Mouse (Mus musculus) adrenal gland, postnatal 4 days (tissue): ENCODE data around the gene Mrpl54. TPM values are rescaled to one million over a fixed set of nuclear protein-coding genes. Genes with fewer than 3 reads are reported as not detected.
"Not testable (repeated sequence)": the region's sequence is repeated elsewhere in the genome, so short reads cannot be mapped to it uniquely, and the experiment has no call there.

Experiments
- DNase-seq, 2 experiments: peaks; one replicate each; pipeline ENCODE4 v3.0.0; 2021 to 2022; ENCODE audit warnings: low spot score in 2 of 2, mixed read lengths in 2 of 2
- microRNA-seq: library from miRNA; unstranded; fragments of <30 nt; microRNA quantifications from one replicate; pipeline ENCODE4 v1.2.0, GENCODE M21; 2021
- total RNA-seq, 2 experiments: library from RNA; stranded (reverse); gene quantifications; 2 replicates each; pipeline ENCODE4 v1.2.3; 2021

Gene Mrpl54
- total RNA-seq, 2 experiments from 2014 or later: 107 to 108 TPM

DNA sequence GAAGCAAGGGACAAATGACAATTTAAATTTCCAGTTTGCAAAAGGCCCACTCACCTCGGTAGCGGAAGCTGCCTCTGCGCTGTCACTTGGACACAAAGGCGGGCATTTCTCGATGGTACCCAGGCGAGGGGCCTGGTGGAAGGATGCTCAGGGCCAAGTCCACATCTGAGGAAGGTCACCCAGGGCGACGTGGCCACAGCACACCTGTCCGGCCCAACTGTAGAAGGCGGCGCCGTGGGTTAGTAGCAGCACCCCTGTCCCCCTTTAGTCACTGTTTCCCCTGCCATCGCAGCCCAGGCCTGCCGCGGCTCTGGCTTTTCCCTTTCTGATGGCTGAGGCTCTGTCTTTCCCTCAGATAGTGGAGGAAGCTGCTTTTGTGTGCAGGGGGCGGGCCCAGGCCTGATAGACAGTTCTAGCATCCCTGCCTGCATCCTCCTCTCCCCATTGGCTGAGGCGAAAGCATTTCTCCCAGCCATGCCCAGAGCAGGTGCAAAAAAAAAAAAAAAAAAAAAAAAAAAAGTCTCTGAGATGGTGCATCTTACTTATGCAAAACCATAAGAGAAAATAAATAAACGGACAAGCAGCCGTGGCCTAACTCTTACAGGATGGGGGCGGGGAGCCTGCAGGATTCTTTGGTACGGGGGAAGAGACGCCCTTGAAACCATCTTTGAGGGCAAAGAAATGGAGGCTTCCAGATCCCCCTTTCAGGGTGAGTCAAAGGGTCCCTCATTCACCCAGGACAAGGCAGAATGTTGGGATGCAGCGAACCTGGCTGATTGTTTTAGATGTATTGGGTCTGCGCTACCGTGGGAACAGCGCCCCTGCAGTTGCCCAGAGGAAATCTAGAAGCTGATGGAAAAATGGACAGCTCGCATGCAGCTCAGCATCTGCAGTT is 36.0 kb downstream of the Mrpl54 start, which contains the start of gene Atcay:
Gene Atcay, minus strand, starts transcription at position 396 of the 895 bp plus-strand sequence.
- DNase-seq: no peak

- DNase-seq: no peak
Observed at GRCm38 (mm10) chr10:81229735-81230437, 36.8 kb downstream of the Mrpl54 start.

DNA sequence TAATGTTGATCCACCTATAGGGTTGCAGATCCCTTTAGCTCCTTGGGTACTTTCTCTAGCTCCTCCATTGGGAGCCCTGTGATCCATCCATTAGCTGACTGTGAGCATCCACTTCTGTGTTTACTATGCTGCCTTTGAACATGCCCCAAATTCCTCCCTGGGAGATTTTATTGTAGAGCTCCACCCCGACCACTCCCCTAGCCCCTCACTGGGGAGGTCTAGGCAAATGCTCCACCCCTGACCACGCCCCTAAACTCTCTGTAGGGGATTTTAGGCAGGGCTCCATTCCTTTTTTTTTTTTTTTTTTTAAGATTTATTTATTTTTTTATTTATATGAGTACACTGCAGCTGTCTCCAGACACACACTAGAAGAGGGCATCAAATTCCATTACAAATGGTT is 43.0 kb downstream of the Mrpl54 start:
- not testable (repeated sequence) for DNase-seq

DNA sequence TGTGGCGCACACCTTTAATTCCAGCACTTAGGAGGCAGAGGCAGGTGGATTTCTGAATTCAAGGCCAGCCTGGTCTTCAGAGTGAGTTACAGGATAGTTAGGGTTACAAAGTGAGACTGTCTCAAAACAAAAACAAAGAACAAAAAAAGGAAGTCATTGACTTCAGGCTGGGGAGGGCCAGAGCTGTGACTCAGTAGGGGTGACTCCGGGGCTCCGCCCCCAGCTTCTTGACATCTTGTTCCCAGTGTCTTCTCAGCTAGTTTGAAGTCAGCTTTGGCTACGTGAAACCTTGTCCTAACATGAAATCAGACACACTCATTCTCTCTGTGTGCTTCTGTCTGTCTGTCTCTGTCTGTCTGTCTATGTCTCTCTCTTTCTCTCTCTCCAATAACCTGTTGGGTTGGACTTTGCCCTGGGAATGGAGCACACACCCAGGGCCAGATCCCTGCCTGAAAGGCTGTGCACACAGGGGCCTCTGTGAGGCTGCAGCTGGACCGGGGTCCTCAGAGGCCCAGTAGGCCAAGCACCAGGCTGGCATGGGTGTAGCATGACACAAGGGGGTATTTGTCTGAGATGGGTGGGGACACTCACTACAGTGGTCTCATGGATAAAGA is 45.2 kb downstream of the Mrpl54 start:
- DNase-seq: no peak

DNA sequence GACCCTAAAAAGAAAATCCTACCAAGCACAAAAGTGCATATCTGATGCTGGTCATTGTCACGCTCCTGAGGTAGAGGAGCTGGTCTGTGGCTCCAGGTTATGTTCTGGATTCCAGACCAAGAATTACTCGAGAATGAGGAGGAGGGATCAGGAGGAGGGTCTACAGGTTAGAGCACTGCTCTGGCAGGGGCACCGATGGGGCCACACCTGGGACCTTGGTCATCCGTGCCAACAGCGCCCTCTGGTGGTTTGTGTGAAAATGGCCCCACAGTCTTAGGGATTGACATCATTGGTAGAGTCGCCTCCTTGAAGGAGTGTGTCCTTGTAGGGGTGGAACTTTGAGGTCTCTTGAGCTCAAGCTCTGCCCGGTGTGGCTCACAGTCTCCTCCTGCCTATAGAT is 48.8 kb downstream of the Mrpl54 start:
- peak in 1 of 2 experiments; percentile 33 for DNase-seq

- not testable (repeated sequence) for DNase-seq
Observed at GRCm38 (mm10) chr10:81217267-81217666, 49.5 kb downstream of the Mrpl54 start.

DNA sequence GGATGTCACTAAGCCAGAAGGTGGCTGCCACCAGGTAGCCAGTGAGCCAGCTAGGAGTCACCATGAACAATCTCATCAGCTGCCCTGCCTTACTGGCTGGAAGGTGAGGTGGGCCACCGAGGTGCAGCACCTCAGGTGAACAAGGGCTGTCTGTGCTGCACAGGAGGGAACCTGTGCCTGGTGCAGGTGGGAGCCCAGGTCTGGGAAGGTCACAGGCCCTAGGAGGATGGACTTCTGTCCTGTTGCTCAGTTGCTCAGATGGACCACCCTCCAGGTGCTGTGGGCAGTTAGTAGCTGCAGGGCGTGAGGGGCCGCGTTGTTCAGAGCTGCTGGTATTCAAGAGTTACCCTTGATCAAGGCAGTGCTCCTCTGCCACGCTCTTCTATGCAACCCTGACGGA is 49.9 kb downstream of the Mrpl54 start:
- DNase-seq: no peak

DNA sequence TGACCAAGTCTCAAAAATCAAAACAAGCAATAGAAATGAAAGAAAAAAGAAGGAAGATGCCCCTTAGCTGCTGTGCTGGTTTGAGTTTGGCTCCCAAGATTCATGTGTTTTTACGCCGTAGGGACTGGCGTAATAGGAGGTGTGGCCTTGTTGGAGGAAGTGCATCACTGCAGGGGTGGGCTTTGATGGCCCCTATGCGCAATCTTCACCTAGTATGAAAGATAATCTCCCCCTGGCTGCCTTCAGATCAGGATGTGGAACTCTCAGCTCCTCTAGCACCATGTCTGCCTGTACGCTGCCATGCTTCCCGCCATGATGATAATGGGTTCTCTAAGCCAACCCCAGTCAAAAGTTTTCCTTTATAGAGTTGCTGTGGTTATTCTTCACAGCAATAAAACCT is 50.5 kb downstream of the Mrpl54 start:
- DNase-seq: no peak

Small RNA genes lying within 50 kb of the gene (microRNA-seq; reads per million reads assigned to microRNA genes)
- 5.8 reads per million, percentile 16 among the genes with 10 or more reads in this experiment for gene Mir3057

Other genes starting within 250 kb of the Mrpl54 start
- 1 to 10 TPM; 2.9 to 3.5 TPM for gene Diras1, start 241.3 kb downstream of the Mrpl54 start, total RNA-seq
- gene Slc39a3, start 229.5 kb downstream of the Mrpl54 start, total RNA-seq: 10 to 100 TPM; 32.9 to 36.3 TPM
- gene Sgta, start 206.8 kb downstream of the Mrpl54 start, total RNA-seq: 100 to 1,000 TPM; 158 to 163 TPM
- gene Thop1, start 196.9 kb downstream of the Mrpl54 start, total RNA-seq: 10 to 100 TPM; 39.1 to 46.7 TPM
- 10 to 100 TPM in 1 of 2 experiments, 1 to 10 TPM in 1; 2.3 to 16.6 TPM for gene Creb3l3, start 168.1 kb downstream of the Mrpl54 start, total RNA-seq
- gene Map2k2, start 161.0 kb downstream of the Mrpl54 start, total RNA-seq: 100 to 1,000 TPM; 149 to 157 TPM
- gene Zbtb7a, start 131.7 kb downstream of the Mrpl54 start, total RNA-seq: 10 to 100 TPM; 71.8 to 76.6 TPM
- gene Pias4, start 99.0 kb downstream of the Mrpl54 start, total RNA-seq: 10 to 100 TPM; 34.0 to 34.4 TPM
- 1,000 to 10,000 TPM; 1,728 to 1,734 TPM for gene Eef2, start 90.3 kb downstream of the Mrpl54 start, total RNA-seq
- gene Dapk3, start 83.9 kb downstream of the Mrpl54 start, total RNA-seq: 10 to 100 TPM; 53.4 to 63.6 TPM
- gene 4930442H23Rik, start 83.1 kb downstream of the Mrpl54 start, total RNA-seq: not detected
- gene Nmrk2, start 64.9 kb downstream of the Mrpl54 start, total RNA-seq: under 1 TPM in 1 of 2 experiments, not detected in 1; 0.20 TPM
- 1 to 10 TPM; 5.3 to 5.4 TPM for gene Atcay, start 36.1 kb downstream of the Mrpl54 start, total RNA-seq
- 10 to 100 TPM; 20.9 to 21.7 TPM for gene Zfr2, start 33.8 kb downstream of the Mrpl54 start, total RNA-seq
- gene Matk, start 14.0 kb downstream of the Mrpl54 start, total RNA-seq: 1 to 10 TPM; 2.9 to 3.0 TPM
- 10 to 100 TPM; 47.8 to 49.5 TPM for gene Apba3, start within 50 bp of the Mrpl54 start, total RNA-seq
- gene Tjp3, start 24.6 kb upstream of the Mrpl54 start, total RNA-seq: 1 to 10 TPM; 1.8 to 3.1 TPM
- 10 to 100 TPM; 65.2 to 71.1 TPM for gene Pip5k1c, start 26.0 kb upstream of the Mrpl54 start, total RNA-seq
- 10 to 100 TPM; 43.8 to 44.4 TPM for gene Cactin, start 54.2 kb upstream of the Mrpl54 start, total RNA-seq
- 10 to 100 TPM; 27.3 to 30.6 TPM for gene Tbxa2r, start 61.8 kb upstream of the Mrpl54 start, total RNA-seq
- gene Gipc3, start 76.3 kb upstream of the Mrpl54 start, total RNA-seq: 1 to 10 TPM; 2.3 to 2.6 TPM
- 100 to 1,000 TPM; 107 to 108 TPM for gene Hmg20b, start 83.5 kb upstream of the Mrpl54 start, total RNA-seq
- gene Mfsd12, start 90.6 kb upstream of the Mrpl54 start, total RNA-seq: 10 to 100 TPM; 21.2 to 22.0 TPM
- gene 4930404N11Rik, start 98.9 kb upstream of the Mrpl54 start, total RNA-seq: 1 to 10 TPM; 6.3 to 8.2 TPM
- 10 to 100 TPM; 69.1 to 70.7 TPM for gene Fzr1, start 111.6 kb upstream of the Mrpl54 start, total RNA-seq
- gene Dohh, start 117.5 kb upstream of the Mrpl54 start, total RNA-seq: 10 to 100 TPM; 49.4 to 49.7 TPM
- 1 to 10 TPM; 1.7 to 1.8 TPM for gene Gm48551, start 117.5 kb upstream of the Mrpl54 start, total RNA-seq
- 1 to 10 TPM; 2.6 to 4.1 TPM for gene Gm48552, start 122.1 kb upstream of the Mrpl54 start, total RNA-seq
- 10 to 100 TPM in 1 of 2 experiments, 1 to 10 TPM in 1; 1.2 to 13.2 TPM for gene Smim24, start 126.1 kb upstream of the Mrpl54 start, total RNA-seq
- 100 to 1,000 TPM; 120 to 129 TPM for gene Nfic, start 188.7 kb upstream of the Mrpl54 start, total RNA-seq
- gene Celf5, start 215.8 kb upstream of the Mrpl54 start, total RNA-seq: 1 to 10 TPM; 3.5 to 4.2 TPM
- gene Ncln, start 229.5 kb upstream of the Mrpl54 start, total RNA-seq: 100 to 1,000 TPM; 107 to 117 TPM
- gene S1pr4, start 233.2 kb upstream of the Mrpl54 start, total RNA-seq: 1 to 10 TPM; 2.0 to 2.7 TPM